ENCODE assay signal across 10 mouse cellular contexts in genomic region chr6:82401595-82402451, GRCm38 (mm10). TPM values are rescaled to one million over a fixed set of nuclear protein-coding genes. Genes with fewer than 3 reads are reported as not detected.
DNase-seq lines count a peak whose midpoint lies in the region; ATAC-seq and TF ChIP-seq lines count a peak whose summit lies in the region.
"Had no signal": no experiment of that assay in that cellular context is flagged by ENCODE, and none has a peak within 500 bp of the region (broad histone marks: within the 10 kb centered on the region; RNA-seq: fewer than 3 reads in every experiment).

Gene Tacr1 (plus strand): TSS chr6:82402334.

- CTCF ChIA-PET in Patski (lab: Charles Lee) = interaction anchor here (1.0 kb wide), 1 partner anchor 258 kb away, joined by 3 read pairs; no protein-coding TSS in a partner anchor

- TF ChIP-seq CTCF in heart, adult 2 months (IDR thresholded peaks at IDR 0.05) = no peak
- TF ChIP-seq CTCF in Patski (IDR thresholded peaks at IDR 0.05) = no peak
- TF ChIP-seq CTCF in embryonic fibroblast, embryonic 13.5 days (IDR thresholded peaks at IDR 0.05; ENCODE audit: borderline replicate concordance, insufficient read depth, low read length) = no peak
- no peak for TF ChIP-seq CTCF in layer of hippocampus, adult 2 months (conservative IDR thresholded peaks at IDR 0.05)

- ATAC-seq in heart, embryonic 14.5 days (ENCODE audit: insufficient number of reproducible peaks, insufficient read depth, low FRiP score, low read depth) = peak; percentile 63
- peak; percentile 31 for ATAC-seq in Patski
- peak; percentile 94 for ATAC-seq in midbrain, embryonic 12.5 days (ENCODE audit: low FRiP score, low read depth)

- peaks cover 12 to 20% of the 10 kb centered on the region in 2 experiments for H3K4me1 ChIP-seq in heart, embryonic 14.5 days (ENCODE audit: control insufficient read depth in 2 of 2, insufficient read depth in 2 of 2, low read length in 2 of 2)
- no peaks in the 10 kb centered on the region for H3K4me1 ChIP-seq in heart, adult 2 months (ENCODE audit: control insufficient read depth, insufficient read depth, low read length)
- no peaks in the 10 kb centered on the region for H3K4me1 ChIP-seq in embryonic fibroblast, embryonic 13.5 days (ENCODE audit: control insufficient read depth, insufficient read depth, low read length)
- peaks cover 27% of the 10 kb centered on the region for H3K4me1 ChIP-seq in midbrain, embryonic 12.5 days

- POLR2A ChIA-PET in Patski (lab: Charles Lee) = no interaction called here

- no peak for TF ChIP-seq EP300 in heart, adult 2 months (IDR thresholded peaks at IDR 0.05; ENCODE audit: insufficient read depth, low read depth, low read length)

- H3K4me2 ChIP-seq in heart, embryonic 14.5 days (ENCODE audit: low read length) = peak within 1 kb of the TSS; percentile 68
- peak within 1 kb of the TSS; percentile 73 for H3K4me2 ChIP-seq in midbrain, embryonic 12.5 days (replicated peaks)

- H3K9me3 ChIP-seq in heart, embryonic 14.5 days (ENCODE audit: control insufficient read depth, low read length) = no peaks in the 10 kb centered on the region
- no peaks in the 10 kb centered on the region for H3K9me3 ChIP-seq in midbrain, embryonic 12.5 days

- H3K9ac ChIP-seq in heart, embryonic 14.5 days (ENCODE audit: low read length) = 0 out of 2 replicates have a peak within 1 kb of the TSS, but pooled peaks have one; percentile 0
- no peak within 1 kb of the TSS for H3K9ac ChIP-seq in heart, adult 2 months (ENCODE audit: low read depth, low read length)
- peak within 1 kb of the TSS; percentile 39 for H3K9ac ChIP-seq in midbrain, embryonic 12.5 days (replicated peaks)

- intact Hi-C loops in heart, adult 2 months (cut with DNase I) = no loop called here

- WGBS in heart, embryonic 14.5 days = under 1% methylated on average over 28 of the region's 28 CpGs
- 2% methylated on average over 28 of the region's 28 CpGs for WGBS in heart, adult 2 months
- under 1% methylated on average over 28 of the region's 28 CpGs for WGBS in midbrain, embryonic 12.5 days

- no peak for DNase-seq in heart, adult 2 months
- DNase-seq in Patski (ENCODE audit: low read depth, low spot score) = peak; percentile 12
- DNase-seq in layer of hippocampus, adult 2 months (ENCODE audit: low spot score in 2 of 2) = peak; percentile 63 to 77
- no peak for DNase-seq in thymus, postnatal 4 days
- no peak for DNase-seq in spleen, adult 18-20 months

- H3K27ac ChIP-seq in heart, embryonic 14.5 days (replicated peaks in 1 of 2; ENCODE audit: control insufficient read depth in 1 of 2, insufficient read depth in 1 of 2, low read depth in 2 of 2, low read length in 2 of 2) = no peak within 1 kb of the TSS
- no peak within 1 kb of the TSS for H3K27ac ChIP-seq in heart, adult 2 months
- H3K27ac ChIP-seq in embryonic fibroblast, embryonic 13.5 days (ENCODE audit: insufficient read depth, low read length) = no peak within 1 kb of the TSS
- H3K27ac ChIP-seq in layer of hippocampus, adult 2 months = peak within 1 kb of the TSS; percentile 28; the same call in 1 of the 2 replicates
- H3K27ac ChIP-seq in midbrain, embryonic 12.5 days (replicated peaks) = peak within 1 kb of the TSS; percentile 63

- H3K27me3 ChIP-seq in heart, embryonic 14.5 days (ENCODE audit: control insufficient read depth, insufficient read depth, low read length) = peaks cover 46% of the 10 kb centered on the region
- peaks cover 5% of the 10 kb centered on the region for H3K27me3 ChIP-seq in heart, adult 2 months (ENCODE audit: control insufficient read depth, insufficient read depth, low read length)
- H3K27me3 ChIP-seq in Patski = peaks cover 41% of the 10 kb centered on the region
- H3K27me3 ChIP-seq in midbrain, embryonic 12.5 days = peaks cover 48% of the 10 kb centered on the region

- TF ChIP-seq POLR2A in heart, adult 2 months (IDR thresholded peaks at IDR 0.05; ENCODE audit: insufficient read depth, low read depth, low read length) = no peak
- TF ChIP-seq POLR2A in embryonic fibroblast, embryonic 13.5 days (IDR thresholded peaks at IDR 0.05; ENCODE audit: low read depth, low read length) = no peak

- H3K4me3 ChIP-seq in heart, embryonic 14.5 days (ENCODE audit: control insufficient read depth in 1 of 2, insufficient read depth in 1 of 2, low read depth in 1 of 2, low read length in 2 of 2) = peak within 1 kb of the TSS; percentile 32 to 37
- no peak within 1 kb of the TSS for H3K4me3 ChIP-seq in heart, adult 2 months
- H3K4me3 ChIP-seq in embryonic fibroblast, embryonic 13.5 days (ENCODE audit: insufficient read depth, low read length) = peak within 1 kb of the TSS; percentile 21
- peak within 1 kb of the TSS; percentile 46 for H3K4me3 ChIP-seq in layer of hippocampus, adult 2 months
- peak within 1 kb of the TSS; percentile 40 for H3K4me3 ChIP-seq in midbrain, embryonic 12.5 days

- no peaks in the 10 kb centered on the region for H3K36me3 ChIP-seq in heart, embryonic 14.5 days (ENCODE audit: control insufficient read depth, insufficient read depth, low read length)
- H3K36me3 ChIP-seq in heart, adult 2 months (ENCODE audit: control insufficient read depth, insufficient read depth, low read length) = no peaks in the 10 kb centered on the region
- no peaks in the 10 kb centered on the region for H3K36me3 ChIP-seq in midbrain, embryonic 12.5 days
- H3K36me3 ChIP-seq: G1E had no signal

- H3K79me2 ChIP-seq in heart, adult 2 months (replicated peaks; ENCODE audit: control insufficient read depth, insufficient read depth, low read length) = no peaks in the 10 kb centered on the region

- in situ Hi-C loops in Patski (cut with MboI; ENCODE audit: low pct_unique_long_range_greater_than_20kb) = no loop called here

RNA-seq across cellular contexts. Expression of gene Tacr1, which starts in this region (rescaled TPM):
- polyA plus RNA-seq in heart, embryonic 14.5 days (2014; fragmentation: Nextera tagmentation; extraction: Ambion mirVana) = 0.09 TPM in 1 of 2 replicates, not detected in the other
- total RNA-seq in heart, adult 2 months (2021) = not detected
- polyA plus RNA-seq in heart, adult 2 months (2012; rRNA removed) = 0.14 TPM in 1 of 2 replicates, not detected in the other
- polyA plus RNA-seq in Patski (2021) = 0.22 TPM
- not detected in 2 replicates for polyA plus RNA-seq in embryonic fibroblast, embryonic 13.5 days (2011; ENCODE audit: insufficient read length, low read depth, missing spikeins)
- total RNA-seq in layer of hippocampus, adult 2 months (2021) = 1 to 10 TPM; 1.7 to 1.9 TPM
- polyA plus RNA-seq in midbrain, embryonic 12.5 days (2016; fragmentation: Nextera tagmentation; extraction: Ambion mirVana) = 1.5 and 2.9 TPM in 2 replicates
- total RNA-seq: liver, adult 2 months had no signal
- polyA plus RNA-seq: G1E; liver, adult 2 months had no signal

Comparison
In these comparisons a context has a peak if more than half of its experiments do, and no peak if none do; other contexts are left out.
1. Peak in ATAC-seq, H3K4me3 ChIP-seq, H3K9ac ChIP-seq and H3K4me2 ChIP-seq in heart, embryonic 14.5 days; RNA of the gene not detected or under 1 TPM.
2. Peak in DNase-seq and ATAC-seq in Patski; RNA of the gene not detected or under 1 TPM.
3. ATAC-seq: peak in every context shown above with its lines; median percentile 94 in midbrain, embryonic 12.5 days; 63 in heart, embryonic 14.5 days; 31 in Patski.
4. H3K27ac ChIP-seq: peak in layer of hippocampus, adult 2 months (single experiment) and midbrain, embryonic 12.5 days (single experiment); none in heart, embryonic 14.5 days (0 of 2), heart, adult 2 months (single experiment) and embryonic fibroblast, embryonic 13.5 days (single experiment).
5. DNase-seq: peak in layer of hippocampus, adult 2 months (2 of 2); none in heart, adult 2 months (0 of 2), thymus, postnatal 4 days (single experiment) and spleen, adult 18-20 months (0 of 2).